Mouse (Mus musculus) ES-Bruce4 (cell line): ENCODE results near the gene Morc2b. TPM values are rescaled to one million over a fixed set of nuclear protein-coding genes. Genes with fewer than 3 reads are reported as not detected.
"Not testable (repeated sequence)": the region's sequence is repeated elsewhere in the genome, so short reads cannot be mapped to it uniquely, and the experiment has no call there.

Experiments
- H3K27ac ChIP-seq: 2 replicates; pipeline ENCODE4 v1.5.1; 2012; ENCODE audit warnings: low read length, inconsistent platforms; ENCODE audit not compliant: insufficient read depth
- H3K27me3 ChIP-seq: 2 replicates; pipeline ENCODE4 v1.6.1; 2012; ENCODE audit warnings: mild to moderate bottlenecking, low read length, inconsistent platforms; ENCODE audit not compliant: control insufficient read depth, poor library complexity, insufficient read depth, severe bottlenecking
- H3K36me3 ChIP-seq: 2 replicates; pipeline ENCODE4 v1.6.1; 2012; ENCODE audit warnings: inconsistent platforms, mild to moderate bottlenecking, low read length, moderate library complexity; ENCODE audit not compliant: control insufficient read depth, poor library complexity, insufficient read depth, severe bottlenecking
- H3K4me1 ChIP-seq: one replicate; pipeline ENCODE4 v1.8.1; 2011; ENCODE audit warnings: low read length; ENCODE audit not compliant: control insufficient read depth, insufficient read depth
- H3K4me3 ChIP-seq: 2 replicates; pipeline ENCODE4 v1.5.1; 2011; ENCODE audit warnings: low read depth, mild to moderate bottlenecking, low read length
- H3K9ac ChIP-seq: 2 replicates; pipeline ENCODE4 v1.6.1; 2012; ENCODE audit warnings: low read depth, mild to moderate bottlenecking, inconsistent platforms; ENCODE audit not compliant: poor library complexity, severe bottlenecking
- H3K9me3 ChIP-seq: replicated peaks from 2 replicates; pipeline ENCODE4 v1.6.1; 2012; ENCODE audit warnings: mild to moderate bottlenecking, low read length, inconsistent platforms; ENCODE audit not compliant: control insufficient read depth, poor library complexity, insufficient read depth, severe bottlenecking
- CTCF ChIP-seq: IDR thresholded peaks from one replicate; pipeline ENCODE4 v1.8.1; 2011; ENCODE audit warnings: low read depth, low read length
- EP300 ChIP-seq: IDR thresholded peaks from 2 replicates; pipeline ENCODE4 v1.6.1; 2011; ENCODE audit warnings: low read depth, low read length; ENCODE audit not compliant: insufficient read depth
- POLR2A ChIP-seq: IDR thresholded peaks from one replicate; pipeline ENCODE4 v1.8.1; 2011; ENCODE audit warnings: low read length; ENCODE audit not compliant: insufficient read depth
- polyA plus RNA-seq: library from polyadenylated mRNA; stranded (reverse); fragments of >200 nt; gene quantifications from 2 replicates; pipeline ENCODE4 v1.2.4, GENCODE M21; 2011; ENCODE audit warnings: low read depth; ENCODE audit not compliant: missing spikeins, insufficient read depth, insufficient read length

Morc2b gene
- polyA plus RNA-seq: 0.21 and 0.23 TPM in 2 replicates

- H3K9ac ChIP-seq: 0 out of 2 replicates have a peak within 1 kb of the TSS, but pooled peaks have one; percentile 25
- H3K27me3 ChIP-seq: no peaks in the 10 kb centered on the region
- no peaks in the 10 kb centered on the region for H3K36me3 ChIP-seq
- H3K4me3 ChIP-seq: peak within 1 kb of the TSS; percentile 64
- no peaks in the 10 kb centered on the region for H3K9me3 ChIP-seq
- H3K27ac ChIP-seq: no peak within 1 kb of the TSS
- TF ChIP-seq CTCF (no peak), EP300 (no peak), POLR2A (no peak)
- H3K4me1 ChIP-seq: no peaks in the 10 kb centered on the region
Observed at GRCm38 (mm10) chr17:33139261-33139820, at the start of gene Morc2b. TSS of gene Morc2b (minus strand) at chr17:33139683.

- not testable (repeated sequence) for H3K27ac ChIP-seq, H3K27me3 ChIP-seq, H3K9ac ChIP-seq, H3K4me3 ChIP-seq, H3K4me1 ChIP-seq, H3K9me3 ChIP-seq, H3K36me3 ChIP-seq
Observed at GRCm38 (mm10) chr17:33168147-33168546, 28.7 kb upstream of the Morc2b start, which contains the start of gene Olfr55. TSS of gene Olfr55 (plus strand) at chr17:33168447.

GRCm38 (mm10) chr17:33126257-33126656, 13.2 kb downstream of the Morc2b start:
- no peak for TF ChIP-seq CTCF
- TF ChIP-seq EP300: no peak
- TF ChIP-seq POLR2A: no peak

GRCm38 (mm10) chr17:33124546-33124945, 14.9 kb downstream of the Morc2b start:
- TF ChIP-seq POLR2A (no peak), EP300 (no peak), CTCF (no peak)
- no peaks in the 10 kb centered on the region for H3K27me3 ChIP-seq
- H3K36me3 ChIP-seq: no peaks in the 10 kb centered on the region
- no peaks in the 10 kb centered on the region; the same call in 1 of the 2 replicates for H3K9me3 ChIP-seq
- H3K9ac ChIP-seq: no peak overlapping the region
- H3K4me3 ChIP-seq: no peak overlapping the region
- H3K4me1 ChIP-seq: no peaks in the 10 kb centered on the region
- H3K27ac ChIP-seq: no peak overlapping the region

More at GRCm38 (mm10) chr17:33126257-33126656, 13.2 kb downstream of the Morc2b start:
- H3K9ac ChIP-seq: no peak overlapping the region
- no peak overlapping the region for H3K4me3 ChIP-seq
- H3K36me3 ChIP-seq: no peaks in the 10 kb centered on the region
- no peaks in the 10 kb centered on the region for H3K27me3 ChIP-seq
- H3K4me1 ChIP-seq: no peaks in the 10 kb centered on the region
- H3K27ac ChIP-seq: no peak overlapping the region
- H3K9me3 ChIP-seq: no peaks in the 10 kb centered on the region; the same call in 1 of the 2 replicates

- H3K36me3 ChIP-seq: no peaks in the 10 kb centered on the region
- no peaks in the 10 kb centered on the region for H3K4me1 ChIP-seq
- no peak overlapping the region for H3K4me3 ChIP-seq
- TF ChIP-seq POLR2A (no peak), CTCF (no peak), EP300 (no peak)
- H3K27me3 ChIP-seq: no peaks in the 10 kb centered on the region
- H3K9ac ChIP-seq: no peak overlapping the region
- no peaks in the 10 kb centered on the region for H3K9me3 ChIP-seq
- H3K27ac ChIP-seq: no peak overlapping the region
Observed at GRCm38 (mm10) chr17:33097396-33097795, 42.1 kb downstream of the Morc2b start.

- Histone ChIP-seq H3K36me3 (no peaks in the 10 kb centered on the region), H3K9ac (peak overlapping the region; percentile 44), H3K27me3 (no peaks in the 10 kb centered on the region), H3K4me1 (no peaks in the 10 kb centered on the region), H3K27ac (no peak overlapping the region), H3K9me3 (no peaks in the 10 kb centered on the region), H3K4me3 (peak overlapping the region; percentile 77)
- TF ChIP-seq CTCF (no peak), POLR2A (no peak), EP300 (no peak)
Observed at GRCm38 (mm10) chr17:33092391-33093193, 46.9 kb downstream of the Morc2b start.
